Mouse (Mus musculus) midbrain, embryonic 12.5 days (tissue): ENCODE measurements around the gene Cyp2j5. TPM values are rescaled to one million over a fixed set of nuclear protein-coding genes. Genes with fewer than 3 reads are reported as not detected.
"Not testable (repeated sequence)": the region's sequence is repeated elsewhere in the genome, so short reads cannot be mapped to it uniquely, and the experiment has no call there.

Experiments used
- ATAC-seq: fragments of 200-750 bp; cut with Nextera tagmentation; 2 replicates; pipeline ENCODE4 v1.8.0; 2017; ENCODE audit warnings: low read depth, moderate TSS enrichment, moderate library complexity; ENCODE audit not compliant: low FRiP score
- H3K27ac ChIP-seq: fragments of 300-500 bp; sonication (generic); replicated peaks from 2 replicates; pipeline ENCODE4 v1.5.1; 2016; ENCODE audit warnings: mild to moderate bottlenecking
- H3K27me3 ChIP-seq: fragments of 300-500 bp; sonication (generic); 2 replicates; pipeline ENCODE4 v1.6.1; 2016; ENCODE audit warnings: mild to moderate bottlenecking
- H3K36me3 ChIP-seq: fragments of 300-500 bp; sonication (generic); 2 replicates; pipeline ENCODE4 v1.6.1; 2016
- H3K4me1 ChIP-seq: fragments of 300-500 bp; sonication (generic); 2 replicates; pipeline ENCODE4 v1.6.1; 2016
- H3K4me2 ChIP-seq: fragments of 300-500 bp; sonication (generic); replicated peaks from 2 replicates; pipeline ENCODE4 v1.6.1; 2016; ENCODE audit warnings: mild to moderate bottlenecking, moderate library complexity
- H3K4me3 ChIP-seq: fragments of 300-500 bp; sonication (generic); 2 replicates; pipeline ENCODE4 v1.5.1; 2016; ENCODE audit warnings: mild to moderate bottlenecking
- H3K9ac ChIP-seq: fragments of 300-500 bp; sonication (generic); replicated peaks from 2 replicates; pipeline ENCODE4 v1.6.1; 2016; ENCODE audit warnings: mild to moderate bottlenecking, moderate library complexity
- H3K9me3 ChIP-seq: fragments of 300-500 bp; sonication (generic); 2 replicates; pipeline ENCODE4 v1.6.1; 2016; ENCODE audit warnings: mild to moderate bottlenecking
- WGBS: fragments of 180-500 bp; shearing (Covaris S2); methylation state at CpG from one replicate; pipeline ENCODE4 v1.1.7; 2016; 5-methylcytosine and 5-hydroxymethylcytosine counted together
- polyA plus RNA-seq: library from polyadenylated mRNA; unstranded; fragments of >200 nt; fragmentation: Nextera tagmentation; extraction: Ambion mirVana; gene quantifications from 2 replicates; pipeline ENCODE4 v1.2.1, GENCODE M21; 2016

The Cyp2j5 gene
- polyA plus RNA-seq, 1 experiment from 2014 or later, result not detected

DNA sequence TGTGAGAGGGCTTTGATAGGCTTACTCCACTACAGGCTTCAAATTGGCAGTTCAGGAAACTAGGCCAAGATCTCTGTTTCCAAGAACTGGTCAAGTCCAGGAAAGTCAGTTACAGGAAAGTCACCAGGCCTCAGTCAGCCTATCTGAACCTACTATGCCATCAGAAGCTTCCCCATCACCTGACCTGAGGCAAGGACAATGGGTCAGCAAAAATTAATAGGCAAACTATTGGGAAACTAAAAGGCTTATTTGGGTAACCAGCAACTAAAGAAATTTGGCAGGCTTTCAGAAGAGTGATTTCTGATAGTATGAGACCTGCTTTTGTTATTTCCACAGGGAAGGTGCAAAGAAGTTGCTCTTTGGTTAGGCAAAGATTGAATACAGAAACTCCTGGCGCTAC lies 41.5 kb downstream of the Cyp2j5 start:
- WGBS, result 95% methylated on average over 1 of the region's 1 CpGs
- no peak for ATAC-seq

DNA sequence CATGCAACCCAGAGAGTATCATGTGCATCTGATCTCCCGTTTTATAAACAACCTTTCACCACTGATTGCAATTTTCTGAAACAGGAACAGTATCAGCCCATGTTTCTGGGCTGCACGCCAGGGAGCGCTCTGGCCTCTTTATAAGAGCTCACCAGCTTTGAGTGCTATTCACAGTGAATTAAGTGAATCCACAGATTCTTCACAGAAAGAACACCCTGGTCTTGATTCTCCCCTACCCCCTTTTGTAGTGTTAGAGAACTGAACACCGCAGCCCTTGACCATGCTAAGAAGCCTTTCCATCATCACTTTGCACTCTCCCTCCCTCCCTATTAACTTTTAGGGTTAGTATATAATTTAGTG lies 72.2 kb downstream of the Cyp2j5 start:
- H3K27me3 ChIP-seq, result no peaks in the 10 kb centered on the region
- H3K36me3 ChIP-seq, result no peaks in the 10 kb centered on the region
- H3K9me3 ChIP-seq, result no peaks in the 10 kb centered on the region
- peak overlapping the region; percentile 59 for H3K4me2 ChIP-seq
- no peak overlapping the region for H3K27ac ChIP-seq
- WGBS, result 20% methylated on average over 4 of the region's 4 CpGs
- peak; percentile 73 for ATAC-seq
- peaks cover 10% of the 10 kb centered on the region; the same call in 1 of the 2 replicates for H3K4me1 ChIP-seq
- no peak overlapping the region; the same call in 1 of the 2 replicates for H3K9ac ChIP-seq
- H3K4me3 ChIP-seq, result peak overlapping the region; percentile 34

More for the DNA sequence above, 41.5 kb downstream of the Cyp2j5 start:
- Histone ChIP-seq H3K36me3 (no peaks in the 10 kb centered on the region), H3K27ac (no peak overlapping the region), H3K4me2 (no peak overlapping the region), H3K9ac (no peak overlapping the region), H3K4me3 (no peak overlapping the region), H3K9me3 (no peaks in the 10 kb centered on the region), H3K4me1 (no peaks in the 10 kb centered on the region), H3K27me3 (no peaks in the 10 kb centered on the region)

DNA sequence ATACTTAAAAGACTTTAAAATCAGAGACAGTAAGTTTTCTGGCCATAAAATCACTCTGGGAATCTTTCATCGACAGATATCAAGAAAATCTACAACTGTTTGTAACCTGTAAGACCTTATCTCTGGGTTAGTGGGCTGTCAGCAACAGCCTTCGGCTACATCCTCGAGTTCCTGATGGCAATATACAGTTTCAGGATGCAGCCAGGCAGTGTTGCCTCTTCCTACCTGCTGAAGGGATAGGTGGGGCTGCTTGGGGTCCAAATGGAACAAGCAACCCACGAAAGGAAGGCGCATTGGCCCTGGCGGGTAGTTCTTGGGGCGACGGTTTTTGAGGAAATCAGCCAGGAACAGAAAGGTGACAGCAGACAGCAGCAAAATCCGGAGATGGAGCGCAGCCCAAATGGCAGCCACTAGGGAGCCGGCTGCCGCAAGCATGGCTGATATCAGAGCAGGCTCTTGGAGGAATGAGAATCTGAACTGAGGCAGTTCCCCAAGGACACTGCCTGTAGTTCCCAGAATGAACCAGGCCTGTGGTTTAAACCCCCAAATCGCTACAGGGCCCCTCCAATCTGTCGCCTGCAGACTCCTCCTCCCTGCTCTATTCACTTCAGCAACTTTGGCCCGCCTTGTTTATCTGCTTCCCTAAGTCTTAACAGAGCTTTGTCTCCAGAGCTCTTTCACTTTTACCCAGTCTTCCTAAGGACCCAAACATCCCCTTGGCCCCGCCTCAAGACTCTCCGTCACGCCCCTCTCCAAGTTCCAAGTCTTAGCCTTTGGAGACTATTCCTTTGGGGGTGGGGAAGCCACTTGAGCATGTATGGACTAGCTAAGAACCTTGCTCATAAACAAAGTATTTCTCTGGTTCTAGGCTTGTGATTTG lies 72.8 kb downstream of the Cyp2j5 start, which contains the start of gene Cyp2j9:
TSS of gene Cyp2j9 (minus strand) at position 668 of the 880 bp plus-strand sequence.
- Histone ChIP-seq H3K9ac (peak within 1 kb of the TSS; percentile 44), H3K27ac (no peak within 1 kb of the TSS), H3K4me1 (peaks cover 10% of the 10 kb centered on the region; the same call in 1 of the 2 replicates), H3K9me3 (no peaks in the 10 kb centered on the region), H3K4me2 (peak within 1 kb of the TSS; percentile 59), H3K27me3 (no peaks in the 10 kb centered on the region), H3K4me3 (peak within 1 kb of the TSS; percentile 34), H3K36me3 (no peaks in the 10 kb centered on the region)
- peak; percentile 85 for ATAC-seq
- WGBS, result 7% methylated on average over 18 of the region's 18 CpGs

DNA sequence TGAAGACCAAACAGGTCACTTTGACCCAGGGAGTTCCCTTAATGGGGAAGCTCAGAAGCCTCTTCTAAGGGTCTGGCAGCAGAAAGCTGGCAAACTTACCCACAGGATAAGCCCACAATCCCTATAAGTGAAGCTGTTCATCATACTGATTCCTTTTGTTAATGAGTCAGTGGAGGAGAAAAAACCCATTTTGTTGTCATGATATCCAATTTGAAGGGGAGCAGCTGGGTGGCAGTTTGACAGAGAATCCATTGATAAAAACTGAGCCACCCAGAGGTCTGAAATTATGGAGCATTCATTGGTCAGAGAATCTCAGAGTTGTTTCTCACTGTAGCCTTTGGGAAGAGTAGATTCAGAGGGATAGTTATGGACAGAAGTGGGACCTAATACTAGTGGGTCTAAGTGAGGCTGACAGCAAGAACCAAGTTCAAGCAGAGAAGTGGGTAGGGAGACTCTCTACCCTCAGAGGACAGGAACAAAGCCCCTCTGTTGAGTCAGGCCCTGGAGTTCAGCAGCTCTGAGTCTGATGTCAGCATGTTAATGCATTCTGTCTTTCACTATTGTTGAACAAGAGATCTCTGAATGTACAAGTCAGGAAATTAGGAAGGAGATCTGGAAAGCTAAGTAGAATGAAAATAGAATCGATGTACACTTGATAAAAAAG lies 82.4 kb downstream of the Cyp2j5 start:
- Histone ChIP-seq H3K27ac (no peak overlapping the region), H3K4me2 (no peak overlapping the region), H3K36me3 (no peaks in the 10 kb centered on the region), H3K9ac (no peak overlapping the region), H3K27me3 (no peaks in the 10 kb centered on the region), H3K9me3 (no peaks in the 10 kb centered on the region), H3K4me3 (no peak overlapping the region), H3K4me1 (peaks cover 8% of the 10 kb centered on the region)
- WGBS, result 66% methylated on average over 1 of the region's 1 CpGs
- 0 out of 2 replicates have a peak, but pooled peaks have one; percentile 30 for ATAC-seq

DNA sequence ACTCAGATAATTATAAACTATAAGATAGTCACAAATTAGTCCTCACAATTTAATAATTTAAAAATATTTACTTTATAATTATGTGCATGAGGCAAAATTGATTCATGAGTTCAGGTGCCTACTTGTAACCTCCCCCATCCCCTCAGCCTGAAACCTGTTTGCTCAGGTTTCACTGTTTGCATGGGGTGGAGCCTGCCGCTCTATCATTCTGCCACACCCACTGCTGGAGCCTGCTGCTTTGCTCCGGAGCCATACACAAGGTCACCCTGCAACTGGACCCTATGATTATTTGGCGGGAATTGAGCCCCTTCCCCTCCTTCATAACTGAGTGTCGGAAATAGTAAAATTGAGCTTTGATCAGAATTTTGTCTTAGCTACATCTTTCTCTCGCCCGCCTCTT lies 83.6 kb downstream of the Cyp2j5 start:
- H3K4me2 ChIP-seq, H3K27me3 ChIP-seq, H3K4me3 ChIP-seq, H3K4me1 ChIP-seq, H3K36me3 ChIP-seq, H3K9ac ChIP-seq, H3K9me3 ChIP-seq, ATAC-seq, H3K27ac ChIP-seq: not testable (repeated sequence)
- 56% methylated on average over 6 of the region's 6 CpGs for WGBS

Other genes with a start within 250 kb of the Cyp2j5 start
- gene Cyp2j8, start 156.8 kb downstream of the Cyp2j5 start, polyA plus RNA-seq, result not detected in 2 replicates
- 3.2 and 3.6 TPM in 2 replicates for gene Cyp2j6, start 110.5 kb downstream of the Cyp2j5 start, polyA plus RNA-seq
- 1.2 and 1.4 TPM in 2 replicates for gene Cyp2j9, start 72.6 kb downstream of the Cyp2j5 start, polyA plus RNA-seq
- gene Gm12695, start 121.0 kb upstream of the Cyp2j5 start, polyA plus RNA-seq, result not detected in 2 replicates